Mouse (Mus musculus): ENCODE measurements around the gene Atp2b4. TPM values are rescaled to one million over a fixed set of nuclear protein-coding genes. Genes with fewer than 3 reads are reported as not detected.
"Not testable (repeated sequence)": the region's sequence is repeated elsewhere in the genome, so short reads cannot be mapped to it uniquely, and the experiment has no call there.

Atp2b4 gene
- total RNA-seq, 2 experiments from 2014 or later = 237 to 245 TPM

DNA sequence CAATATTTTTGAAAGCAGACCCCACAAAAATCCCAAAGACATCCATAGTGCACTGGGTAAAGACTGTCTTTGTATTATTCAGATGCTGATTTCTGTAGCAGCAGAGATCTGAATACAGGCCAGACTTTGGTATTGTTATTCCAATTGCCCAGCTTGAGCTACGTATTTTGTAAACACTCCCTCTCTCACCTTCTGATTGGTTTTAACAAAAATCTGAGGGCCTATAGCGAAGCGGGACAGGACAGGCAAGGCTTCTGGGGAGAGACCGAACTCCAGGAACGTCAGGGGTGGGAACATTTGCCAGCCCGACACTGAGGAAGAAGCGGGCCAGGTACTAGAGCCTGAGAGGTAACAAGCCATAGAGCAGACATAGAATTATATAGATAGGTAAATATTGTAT, 133.1 kb downstream of the Atp2b4 start:
- DNase-seq (ENCODE audit: low spot score in 2 of 2) = no peak

DNA sequence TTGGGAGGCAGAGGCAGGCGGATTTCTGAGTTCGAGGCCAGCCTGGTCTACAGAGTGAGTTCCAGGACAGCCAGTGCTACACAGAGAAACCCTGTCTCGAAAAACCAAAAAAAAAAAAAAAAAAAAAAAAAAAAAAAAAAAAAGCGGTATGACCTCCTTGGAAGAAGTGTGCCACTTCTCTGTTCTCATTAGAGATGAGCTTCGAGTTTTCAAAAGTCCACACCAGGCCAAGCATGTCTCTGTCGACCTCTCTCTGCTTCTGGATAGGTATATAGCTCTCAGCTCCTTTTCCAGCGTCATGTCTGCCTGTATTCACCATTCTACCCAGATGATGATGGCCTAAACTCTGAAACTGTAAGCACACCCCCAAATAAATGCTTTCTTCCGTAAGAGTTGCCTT, 135.1 kb downstream of the Atp2b4 start:
- DNase-seq (ENCODE audit: low spot score in 2 of 2); intact Hi-C loops (cut with DNase I): not testable (repeated sequence)

More for the DNA sequence above, 133.1 kb downstream of the Atp2b4 start:
- intact Hi-C loops (cut with DNase I) = no loop called here

DNA sequence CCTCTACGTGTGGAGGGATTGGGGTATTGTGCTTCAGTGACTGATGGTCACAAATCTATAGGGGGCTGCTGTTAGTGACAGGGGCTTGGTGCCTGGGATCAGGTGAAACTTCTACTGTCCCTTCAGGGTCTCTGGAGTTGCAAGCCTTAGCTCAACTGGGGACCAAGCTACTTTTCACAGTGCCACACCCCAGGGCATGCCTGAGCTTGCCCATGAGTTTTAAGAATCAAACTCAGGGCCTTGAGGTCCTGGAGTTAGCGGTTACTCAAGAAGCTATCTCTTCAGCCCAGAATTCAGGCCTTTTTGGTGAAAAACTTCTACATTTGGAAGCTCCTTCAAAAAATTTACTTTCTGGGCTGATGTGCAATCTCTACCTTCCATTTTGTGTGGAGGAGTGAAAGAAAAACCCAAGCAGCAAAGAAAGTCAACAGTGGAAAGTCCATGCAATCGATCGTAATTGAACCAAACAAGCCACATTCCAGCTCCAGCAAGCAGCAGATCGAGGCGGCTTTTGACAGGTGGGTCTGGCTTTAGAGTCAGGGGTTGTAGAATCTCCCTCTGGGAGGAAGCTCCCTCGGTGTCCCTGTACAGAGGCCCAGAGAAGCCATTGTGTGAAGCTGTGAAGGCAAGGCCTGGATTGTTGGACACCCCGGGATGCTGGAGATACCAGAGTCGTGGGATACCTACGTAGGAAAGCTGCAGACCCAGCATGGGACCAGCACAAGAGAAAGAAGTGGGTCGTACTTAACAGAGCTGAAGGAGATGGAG, 136.5 kb downstream of the Atp2b4 start:
- no peak for DNase-seq (ENCODE audit: low spot score in 2 of 2)
- intact Hi-C loops (cut with DNase I) = loop anchor here (5.0 kb wide), 1 partner anchor 243 kb away; the partner anchor contains the start of gene Optc

DNA sequence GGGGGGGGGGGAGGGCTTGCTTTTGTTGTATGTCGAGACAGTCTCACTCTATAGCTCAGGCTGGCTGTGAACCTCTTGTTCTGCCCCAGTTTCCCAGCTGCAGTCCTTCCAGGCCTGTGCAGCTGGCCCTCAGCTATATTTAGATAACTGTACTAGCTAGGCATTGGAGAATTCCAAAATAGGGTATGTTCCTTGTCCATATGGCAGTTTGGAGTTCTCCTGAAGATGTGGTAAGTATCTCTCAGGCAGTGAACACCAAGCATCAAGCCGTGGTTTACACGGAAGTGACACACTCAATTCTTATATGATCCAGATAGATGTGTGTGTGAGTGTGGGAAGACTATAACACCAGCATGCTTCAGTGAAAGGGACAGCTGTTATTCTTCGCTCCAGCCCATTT, 137.4 kb downstream of the Atp2b4 start:
- intact Hi-C loops (cut with DNase I) = loop anchor here (5.0 kb wide), 1 partner anchor 244 kb away; the partner anchor contains the start of gene Optc
- peak; percentile 33 to 82 for DNase-seq (ENCODE audit: low spot score in 2 of 2)

DNA sequence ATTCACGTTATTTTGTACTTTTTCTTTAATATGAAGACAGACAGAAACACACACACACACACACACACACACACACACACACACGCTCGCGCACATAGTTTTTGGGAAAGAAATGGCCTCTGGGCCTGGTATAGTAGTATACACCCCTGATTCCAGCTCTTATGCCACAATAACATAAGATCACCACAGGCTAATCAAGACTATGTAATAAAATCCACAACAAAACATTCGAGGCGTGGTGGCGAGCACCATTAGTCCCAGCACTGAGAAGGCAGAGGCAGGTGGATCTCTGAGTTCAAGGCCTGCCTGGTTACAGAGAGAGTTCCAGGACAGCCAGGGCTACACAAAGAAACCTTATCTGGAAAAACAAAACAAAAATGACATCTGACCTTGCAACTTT, 137.9 kb downstream of the Atp2b4 start:
- DNase-seq (ENCODE audit: low spot score in 2 of 2) = no peak
- intact Hi-C loops (cut with DNase I) = loop anchor here (5.0 kb wide), 1 partner anchor 244 kb away; the partner anchor contains the start of gene Optc

DNA sequence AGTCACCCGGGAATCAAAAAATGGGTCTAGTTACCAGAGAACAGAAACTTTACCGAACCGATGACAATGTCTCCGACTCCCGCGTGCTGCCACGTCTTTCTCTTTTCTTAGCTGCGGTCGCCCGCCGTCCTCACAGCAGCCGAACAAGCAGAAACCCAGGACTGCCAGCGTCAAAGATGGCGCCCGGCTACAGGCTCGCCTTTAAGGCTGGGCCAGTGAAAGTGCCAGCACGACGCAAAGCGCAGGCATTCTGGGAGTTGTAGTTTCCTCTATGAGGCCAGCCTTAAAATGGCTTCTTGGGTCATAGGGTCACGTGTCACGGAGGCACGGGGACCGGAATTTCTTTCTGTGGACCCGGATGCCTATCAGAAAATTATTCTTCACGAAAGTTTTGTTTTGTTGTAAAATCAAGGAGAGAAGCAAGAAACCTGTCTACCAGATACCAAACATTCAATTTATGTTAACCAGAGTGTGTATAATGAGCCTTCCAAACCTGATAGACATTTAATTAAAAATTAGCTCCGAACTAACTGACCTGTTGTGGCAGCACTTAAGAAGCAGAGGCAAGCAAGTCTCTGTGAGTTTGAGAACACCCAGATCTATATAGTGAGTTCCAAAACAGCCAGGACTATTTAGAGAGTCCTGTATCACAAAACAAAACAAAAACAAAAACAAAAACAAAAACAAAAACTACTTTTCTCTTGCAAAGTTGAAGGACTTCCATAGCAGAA, 139.5 kb downstream of the Atp2b4 start, which contains the start of gene Gm38394:
Gm38394 (minus strand) TSS at position 116 of the 731 bp plus-strand sequence.
- intact Hi-C loops (cut with DNase I) = loop anchor here (5.0 kb wide), 1 partner anchor 246 kb away; the partner anchor contains the start of gene Optc
- peak; percentile 94 to 97 for DNase-seq (ENCODE audit: low spot score in 2 of 2)

DNA sequence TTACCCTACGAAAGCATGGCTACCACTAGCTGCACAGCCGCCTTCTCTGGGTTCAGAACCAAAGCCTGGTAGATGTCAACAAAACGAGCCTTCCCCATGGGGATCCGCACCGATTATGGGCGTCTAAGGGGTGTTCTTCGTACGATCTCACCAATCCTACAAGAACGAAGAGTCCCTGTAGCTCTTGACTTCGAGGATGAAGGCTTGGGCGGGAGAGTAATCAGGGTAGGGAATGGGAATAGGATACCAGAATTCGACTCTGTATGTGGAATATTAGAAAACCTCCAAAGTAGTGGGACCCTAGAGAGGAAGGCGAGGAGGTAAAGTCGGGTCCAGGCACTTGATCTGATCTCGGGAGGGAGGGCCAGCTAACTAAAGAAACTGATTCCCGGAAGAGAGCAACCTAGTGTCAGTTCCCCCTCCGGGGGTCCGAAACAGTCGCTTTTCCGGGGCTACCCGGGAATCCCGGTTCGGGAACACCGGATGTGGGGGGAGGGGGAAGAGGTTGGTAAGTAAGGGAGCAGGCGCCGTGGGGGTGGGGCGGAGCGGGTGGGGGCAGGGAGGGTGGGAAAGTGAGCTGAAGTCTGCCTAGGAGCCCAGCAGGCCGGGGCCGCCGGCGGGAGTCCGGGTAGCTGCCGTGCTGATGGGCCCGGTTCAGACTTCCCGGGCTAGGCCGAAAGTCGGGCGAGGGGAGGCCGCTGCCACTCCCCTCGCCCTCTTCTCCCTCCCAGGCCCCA, 140.2 kb downstream of the Atp2b4 start, which contains the start of gene Zbed6:
Zbed6 (minus strand) TSS at position 420 of the 737 bp plus-strand sequence.
- intact Hi-C loops (cut with DNase I) = loop anchor here (5.0 kb wide), 1 partner anchor 247 kb away; the partner anchor contains the start of gene Optc
- DNase-seq (ENCODE audit: low spot score in 2 of 2) = peak; percentile 71 to 88

DNA sequence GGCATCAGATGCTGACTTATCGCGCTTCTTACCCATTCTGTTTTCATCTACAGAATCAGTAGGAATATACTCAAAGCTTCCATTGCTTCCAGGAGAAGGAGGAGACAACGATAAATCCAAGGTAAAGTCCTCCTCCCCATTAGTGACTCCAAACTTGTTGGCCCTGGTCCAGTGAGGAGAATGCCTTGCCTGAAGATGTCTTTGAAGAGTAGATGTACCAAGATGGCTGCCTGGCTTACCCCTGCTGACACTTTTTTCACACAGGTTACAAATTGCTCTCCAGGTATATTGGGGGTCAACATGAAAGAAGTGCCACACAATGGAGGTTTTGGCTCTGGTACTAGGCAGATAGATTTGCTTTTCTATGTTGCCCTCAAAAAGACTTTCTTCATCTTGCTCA, 142.0 kb downstream of the Atp2b4 start:
- no peak for DNase-seq (ENCODE audit: low spot score in 2 of 2)
- intact Hi-C loops (cut with DNase I) = no loop called here

DNA sequence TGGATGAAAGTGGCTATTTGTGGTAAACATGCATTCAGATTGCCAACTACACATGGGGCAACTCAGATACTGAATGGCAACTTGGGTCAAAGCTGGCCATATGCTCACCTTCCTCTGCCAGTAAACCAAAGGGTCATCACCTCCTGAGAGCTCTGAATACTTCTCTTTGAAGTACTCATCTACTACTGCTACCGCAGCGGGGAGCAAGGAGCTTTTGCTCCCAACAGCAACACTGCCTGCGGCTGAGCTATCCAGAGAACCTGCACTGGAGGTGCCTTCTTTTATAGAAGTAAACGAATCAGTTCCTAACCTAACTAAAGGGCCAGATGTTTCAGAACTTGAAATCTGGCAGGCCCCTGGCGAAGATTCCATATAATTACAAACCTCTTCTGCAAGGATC, 144.0 kb downstream of the Atp2b4 start:
- intact Hi-C loops (cut with DNase I) = no loop called here

DNA sequence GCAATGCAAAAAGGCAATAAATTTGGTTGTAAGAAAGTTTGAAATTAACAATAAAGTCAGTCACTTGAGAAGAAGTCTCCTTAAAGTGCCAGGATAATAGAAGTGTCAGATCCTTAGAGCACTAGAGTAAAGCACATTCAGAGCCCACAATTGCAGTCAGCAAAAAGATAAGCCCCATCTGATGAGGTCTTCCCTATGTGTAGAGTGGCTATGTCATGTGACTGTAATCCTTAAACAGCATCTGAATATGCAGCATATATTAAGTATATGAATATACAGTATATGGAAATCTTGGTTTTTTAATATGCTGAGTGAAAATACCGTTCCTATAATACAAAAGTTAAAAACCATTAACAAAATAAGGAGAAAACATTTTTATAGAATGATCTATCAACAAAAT, 147.8 kb downstream of the Atp2b4 start:
- intact Hi-C loops (cut with DNase I) = no loop called here
- DNase-seq (ENCODE audit: low spot score in 2 of 2) = no peak

More for the DNA sequence above, 144.0 kb downstream of the Atp2b4 start:
- DNase-seq (ENCODE audit: low spot score in 2 of 2) = no peak

DNA sequence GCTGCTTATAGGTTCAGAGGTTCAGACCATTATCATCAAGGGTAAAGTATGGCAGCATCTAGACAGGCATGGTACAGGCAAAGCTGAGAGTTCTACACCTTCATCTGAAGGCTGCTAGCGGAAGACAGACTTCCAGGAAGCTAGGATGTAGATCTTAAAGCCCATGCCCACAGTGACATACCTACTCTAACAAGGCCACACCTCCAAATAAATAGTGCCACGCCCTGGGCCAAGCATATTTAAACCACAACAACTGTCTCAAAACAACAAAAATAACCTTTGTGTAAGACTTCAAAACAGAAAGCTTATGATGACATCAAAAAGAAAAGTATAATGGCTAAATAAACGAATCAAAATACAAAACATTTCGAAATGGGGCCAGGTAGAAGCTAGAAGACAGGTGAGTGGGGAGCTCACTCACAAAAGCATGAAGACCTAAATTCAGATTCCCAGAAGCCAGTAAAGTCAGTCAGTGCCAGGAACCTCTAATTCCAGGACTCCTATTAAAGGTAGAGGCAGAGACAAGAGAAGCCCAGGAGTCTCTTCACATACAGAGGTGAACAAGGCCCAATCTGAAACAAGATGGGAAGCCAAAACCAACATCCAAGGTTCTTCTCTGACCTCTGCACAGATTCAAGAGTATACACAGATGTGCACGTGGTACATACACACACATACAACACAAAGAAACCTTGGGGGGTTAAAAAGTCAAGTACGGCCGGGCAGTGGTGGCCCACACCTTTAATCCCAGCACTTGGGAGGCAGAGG, 150.4 kb downstream of the Atp2b4 start:
- intact Hi-C loops (cut with DNase I) = no loop called here
- DNase-seq (ENCODE audit: low spot score in 2 of 2) = no peak

Small RNAs within 50 kb of the gene (microRNA-seq; reads per million reads assigned to microRNA genes)
- 1.1 to 1.3 reads per million in 2 experiments for gene Mir6903

Other genes with a start within 250 kb of the Atp2b4 start
- gene Snrpe, start 190.8 kb downstream of the Atp2b4 start, total RNA-seq (2021) = 10 to 100 TPM; 62.4 to 68.3 TPM
- 1 to 10 TPM; 5.5 to 6.0 TPM for gene Zbed6, start 140.2 kb downstream of the Atp2b4 start, total RNA-seq (2021)
- gene Gm38394, start 139.7 kb downstream of the Atp2b4 start, total RNA-seq (2021) = 10 to 100 TPM; 24.9 to 26.0 TPM
- under 1 TPM; 0.23 to 0.53 TPM for gene Lax1, start 110.9 kb downstream of the Atp2b4 start, total RNA-seq (2021)
- gene Optc, start 107.0 kb upstream of the Atp2b4 start, total RNA-seq (2021) = 1 to 10 TPM; 1.9 to 2.2 TPM
- 1 to 10 TPM; 4.2 to 5.7 TPM for gene Prelp, start 120.4 kb upstream of the Atp2b4 start, total RNA-seq (2021)
- 10 to 100 TPM; 16.8 to 21.8 TPM for gene Fmod, start 236.2 kb upstream of the Atp2b4 start, total RNA-seq (2021)